Mouse (Mus musculus): ENCODE results near the gene Lbp. TPM values are rescaled to one million over a fixed set of nuclear protein-coding genes. Genes with fewer than 3 reads are reported as not detected.

Lbp gene
- polyA plus RNA-seq, 1 experiment from 2014 or later, result 0.53 TPM

DNA sequence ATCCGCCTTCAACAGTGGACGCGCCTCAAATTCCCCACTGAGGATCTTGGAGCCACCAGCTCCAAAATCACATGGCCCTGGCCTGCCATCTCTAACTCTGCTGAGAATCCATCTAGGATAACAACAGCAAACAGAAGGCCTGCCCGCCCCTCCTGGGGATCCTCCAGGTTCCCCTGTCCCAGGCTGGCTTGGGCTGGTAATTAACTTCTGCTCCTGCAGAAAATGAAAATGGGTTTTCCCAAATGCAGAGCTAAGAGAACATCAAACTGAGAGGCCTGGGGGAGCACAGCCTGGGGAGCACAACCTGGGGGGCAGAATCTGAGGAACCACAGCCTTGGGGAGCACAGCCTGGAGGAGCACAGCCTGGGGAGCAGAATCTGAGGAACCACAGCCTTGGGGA, 26.6 kb upstream of the Lbp start:
- WGBS, result 93% methylated on average over 4 of the region's 4 CpGs

DNA sequence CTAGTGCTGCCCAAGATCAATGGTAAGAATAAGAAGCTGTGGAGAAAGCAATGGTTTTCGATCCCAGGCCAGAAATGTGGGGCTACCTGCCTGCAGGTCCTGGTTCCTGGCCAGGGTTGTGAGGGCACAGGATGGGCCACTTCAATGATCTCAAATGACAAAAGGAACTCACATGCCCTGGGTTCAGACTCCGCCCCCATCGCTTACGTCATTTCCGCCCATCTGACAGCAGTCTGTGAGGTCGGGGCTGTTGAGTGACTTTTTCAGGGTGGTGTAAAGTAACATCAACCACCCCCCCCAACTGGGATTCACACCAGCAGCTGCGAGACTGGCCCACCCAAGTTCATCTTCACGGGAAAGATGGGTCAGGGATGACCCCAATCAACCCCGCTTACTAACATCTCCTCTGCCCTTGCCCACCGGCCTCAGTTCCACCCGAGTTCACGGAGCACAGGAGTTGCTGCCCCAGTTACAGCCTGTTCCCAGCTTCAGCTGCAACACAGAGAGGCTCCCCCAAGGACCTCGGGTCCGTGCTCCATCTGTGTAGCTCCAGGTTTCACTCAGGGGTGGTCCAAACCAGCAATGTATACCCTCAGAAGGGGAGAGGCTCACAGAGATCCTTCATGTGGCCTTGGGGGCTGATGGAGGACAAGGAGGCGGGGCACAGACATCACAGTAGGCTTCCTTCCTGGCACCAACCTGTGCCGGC, 24.6 kb upstream of the Lbp start:
- no peaks in the 10 kb centered on the region for H3K4me1 ChIP-seq
- no peak overlapping the region for H3K27ac ChIP-seq
- H3K4me3 ChIP-seq, result no peak overlapping the region
- no peak for ATAC-seq
- H3K27me3 ChIP-seq, result no peaks in the 10 kb centered on the region
- H3K4me2 ChIP-seq, result no peak overlapping the region
- H3K9ac ChIP-seq, result no peak overlapping the region
- H3K9me3 ChIP-seq (replicated peaks), result no peaks in the 10 kb centered on the region
- H3K36me3 ChIP-seq (ENCODE audit: poor library complexity, severe bottlenecking), result no peaks in the 10 kb centered on the region
- 76% methylated on average over 16 of the region's 16 CpGs for WGBS

More for the DNA sequence above, 26.6 kb upstream of the Lbp start:
- Histone ChIP-seq H3K4me1 (no peaks in the 10 kb centered on the region), H3K36me3 (ENCODE audit: poor library complexity, severe bottlenecking) (no peaks in the 10 kb centered on the region), H3K4me3 (no peak overlapping the region), H3K9ac (no peak overlapping the region), H3K4me2 (no peak overlapping the region), H3K9me3 (replicated peaks) (no peaks in the 10 kb centered on the region), H3K27ac (no peak overlapping the region), H3K27me3 (no peaks in the 10 kb centered on the region)
- ATAC-seq, result no peak

GRCm38 (mm10) chr2:158283136-158283535, 23.2 kb upstream of the Lbp start:
- ATAC-seq, result no peak
- WGBS, result 80% methylated on average over 7 of the region's 7 CpGs
- Histone ChIP-seq H3K27ac (no peak overlapping the region), H3K4me3 (no peak overlapping the region), H3K9ac (no peak overlapping the region), H3K4me2 (no peak overlapping the region), H3K4me1 (no peaks in the 10 kb centered on the region), H3K27me3 (no peaks in the 10 kb centered on the region), H3K36me3 (ENCODE audit: poor library complexity, severe bottlenecking) (no peaks in the 10 kb centered on the region), H3K9me3 (replicated peaks) (no peaks in the 10 kb centered on the region)

DNA sequence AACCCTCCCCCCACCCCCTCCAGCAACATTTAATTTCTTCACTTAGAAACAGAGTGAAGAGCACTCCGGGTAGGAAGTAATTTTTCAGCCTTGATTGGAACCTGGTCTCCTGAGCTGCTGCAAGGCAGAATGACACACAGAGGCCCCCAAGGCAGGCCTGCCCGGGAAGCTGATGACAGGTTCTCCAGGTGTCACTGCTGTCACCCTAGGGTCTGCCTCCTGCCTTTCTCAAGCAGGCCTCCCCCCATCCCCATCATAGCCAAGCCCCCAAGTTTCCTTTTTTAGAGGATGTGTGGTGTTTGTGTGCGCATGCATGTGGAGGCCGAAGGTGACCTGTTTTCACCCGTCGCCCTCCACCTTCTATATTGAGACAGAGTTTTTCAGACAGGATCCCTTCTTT, 22.5 kb upstream of the Lbp start:
- H3K36me3 ChIP-seq (ENCODE audit: poor library complexity, severe bottlenecking), result no peaks in the 10 kb centered on the region
- H3K27ac ChIP-seq, result no peak overlapping the region
- H3K4me3 ChIP-seq, result no peak overlapping the region
- WGBS, result 94% methylated on average over 6 of the region's 6 CpGs
- no peaks in the 10 kb centered on the region for H3K27me3 ChIP-seq
- ATAC-seq, result no peak
- H3K4me1 ChIP-seq, result no peaks in the 10 kb centered on the region
- no peaks in the 10 kb centered on the region for H3K9me3 ChIP-seq (replicated peaks)
- H3K9ac ChIP-seq, result no peak overlapping the region
- no peak overlapping the region for H3K4me2 ChIP-seq

DNA sequence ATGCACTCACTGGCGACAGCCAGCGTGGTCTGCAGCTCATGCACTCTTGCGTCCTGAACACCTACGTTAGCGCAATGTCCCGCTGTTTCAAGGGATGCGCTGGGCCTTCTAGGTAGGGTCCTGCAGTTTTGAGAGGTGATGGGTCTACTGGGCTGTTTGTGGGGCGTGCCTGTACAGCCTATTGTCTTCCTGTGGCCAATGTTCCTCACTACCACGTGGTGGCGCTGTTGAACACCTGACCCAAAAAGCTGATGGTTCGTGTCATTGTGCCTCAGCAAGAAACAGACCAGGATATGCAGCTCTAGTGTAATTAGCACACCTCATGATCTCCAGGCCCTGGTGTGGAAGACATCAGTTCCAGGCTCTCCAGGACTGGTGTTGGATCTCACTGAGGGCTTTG, 21.7 kb upstream of the Lbp start:
- Histone ChIP-seq H3K27me3 (no peaks in the 10 kb centered on the region), H3K9me3 (replicated peaks) (no peaks in the 10 kb centered on the region), H3K4me2 (no peak overlapping the region), H3K27ac (no peak overlapping the region), H3K36me3 (ENCODE audit: poor library complexity, severe bottlenecking) (no peaks in the 10 kb centered on the region), H3K9ac (no peak overlapping the region), H3K4me1 (no peaks in the 10 kb centered on the region), H3K4me3 (no peak overlapping the region)
- 16% methylated on average over 11 of the region's 11 CpGs for WGBS
- 0 out of 2 replicates have a peak, but pooled peaks have one; percentile 38 for ATAC-seq

DNA sequence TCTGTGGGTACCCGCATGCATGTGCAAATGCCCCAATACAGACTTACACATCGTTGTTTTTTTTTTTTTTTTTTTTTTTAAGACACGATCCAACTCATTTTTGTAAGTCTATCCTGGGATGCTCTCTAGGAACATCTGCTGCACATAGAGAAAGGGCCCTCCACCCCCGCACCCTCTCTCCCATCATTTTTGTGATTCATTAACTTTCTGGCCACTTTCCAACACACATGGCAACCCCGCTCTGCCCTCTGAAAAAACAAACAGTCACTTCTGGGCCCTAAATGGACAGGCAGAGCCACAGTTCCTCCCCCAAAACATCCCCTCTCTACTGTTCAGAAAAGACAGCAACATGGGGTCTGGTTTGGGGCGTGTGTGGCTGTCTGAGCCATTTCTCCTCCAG, 20.6 kb upstream of the Lbp start:
- Histone ChIP-seq H3K9me3 (replicated peaks) (no peaks in the 10 kb centered on the region), H3K27ac (no peak overlapping the region), H3K4me1 (no peaks in the 10 kb centered on the region), H3K36me3 (ENCODE audit: poor library complexity, severe bottlenecking) (no peaks in the 10 kb centered on the region), H3K4me3 (no peak overlapping the region), H3K27me3 (no peaks in the 10 kb centered on the region), H3K9ac (no peak overlapping the region), H3K4me2 (no peak overlapping the region)
- ATAC-seq, result no peak
- WGBS, result 69% methylated on average over 6 of the region's 6 CpGs

GRCm38 (mm10) chr2:158295700-158296099, 10.6 kb upstream of the Lbp start:
- Histone ChIP-seq H3K36me3 (ENCODE audit: poor library complexity, severe bottlenecking) (no peaks in the 10 kb centered on the region), H3K27me3 (no peaks in the 10 kb centered on the region), H3K27ac (no peak overlapping the region), H3K9ac (no peak overlapping the region), H3K4me1 (peaks cover 12% of the 10 kb centered on the region), H3K9me3 (replicated peaks) (no peaks in the 10 kb centered on the region), H3K4me2 (no peak overlapping the region), H3K4me3 (no peak overlapping the region)
- 56% methylated on average over 9 of the region's 9 CpGs for WGBS
- ATAC-seq, result no peak

- H3K9me3 ChIP-seq (replicated peaks), result no peaks in the 10 kb centered on the region
- peaks cover 12% of the 10 kb centered on the region for H3K4me1 ChIP-seq
- no peak overlapping the region; the same call in 1 of the 2 replicates for H3K27ac ChIP-seq
- H3K27me3 ChIP-seq, result no peaks in the 10 kb centered on the region
- no peak overlapping the region for H3K9ac ChIP-seq
- no peak for ATAC-seq
- no peaks in the 10 kb centered on the region for H3K36me3 ChIP-seq (ENCODE audit: poor library complexity, severe bottlenecking)
- H3K4me2 ChIP-seq, result no peak overlapping the region
- no peak overlapping the region for H3K4me3 ChIP-seq
- WGBS, result 71% methylated on average over 3 of the region's 3 CpGs
These were observed 7.1 kb upstream of the Lbp start for GRCm38 (mm10) chr2:158299203-158299602.

- H3K9ac ChIP-seq, result no peak overlapping the region
- H3K36me3 ChIP-seq (ENCODE audit: poor library complexity, severe bottlenecking), result no peaks in the 10 kb centered on the region
- H3K27me3 ChIP-seq, result no peaks in the 10 kb centered on the region
- H3K4me3 ChIP-seq, result no peak overlapping the region
- WGBS, result 48% methylated on average over 4 of the region's 4 CpGs
- H3K4me1 ChIP-seq, result peaks cover 12% of the 10 kb centered on the region
- ATAC-seq, result no peak
- no peak overlapping the region for H3K4me2 ChIP-seq
- H3K9me3 ChIP-seq (replicated peaks), result no peaks in the 10 kb centered on the region
- H3K27ac ChIP-seq, result no peak overlapping the region
These were observed 6.6 kb upstream of the Lbp start for GRCm38 (mm10) chr2:158299731-158300130.

DNA sequence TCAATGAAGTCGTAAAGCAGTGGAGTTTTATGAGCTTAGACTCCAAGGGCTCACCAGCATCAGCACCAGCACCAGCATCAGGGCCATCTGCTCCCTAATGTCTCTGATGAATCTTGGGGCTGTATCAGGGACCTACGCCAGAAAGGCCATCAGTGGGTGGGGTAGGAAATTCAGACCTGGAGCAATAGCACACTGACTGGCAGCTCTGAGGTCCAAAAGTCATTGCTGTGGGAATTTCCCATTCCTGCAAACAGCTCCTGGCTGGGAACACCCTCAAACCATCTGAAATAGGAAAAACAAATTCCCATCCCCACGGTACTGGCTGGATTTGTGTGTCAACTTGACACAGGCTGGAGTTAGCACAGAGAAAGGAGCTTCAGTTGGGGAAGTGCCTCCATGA, 3.5 kb upstream of the Lbp start:
- Histone ChIP-seq H3K36me3 (ENCODE audit: poor library complexity, severe bottlenecking) (no peaks in the 10 kb centered on the region), H3K4me3 (no peak overlapping the region), H3K4me2 (no peak overlapping the region), H3K9ac (no peak overlapping the region), H3K27ac (no peak overlapping the region), H3K9me3 (replicated peaks) (no peaks in the 10 kb centered on the region), H3K4me1 (peaks cover 9% of the 10 kb centered on the region; the same call in 1 of the 2 replicates), H3K27me3 (no peaks in the 10 kb centered on the region)
- ATAC-seq, result no peak
- WGBS, result 82% methylated on average over 3 of the region's 3 CpGs

DNA sequence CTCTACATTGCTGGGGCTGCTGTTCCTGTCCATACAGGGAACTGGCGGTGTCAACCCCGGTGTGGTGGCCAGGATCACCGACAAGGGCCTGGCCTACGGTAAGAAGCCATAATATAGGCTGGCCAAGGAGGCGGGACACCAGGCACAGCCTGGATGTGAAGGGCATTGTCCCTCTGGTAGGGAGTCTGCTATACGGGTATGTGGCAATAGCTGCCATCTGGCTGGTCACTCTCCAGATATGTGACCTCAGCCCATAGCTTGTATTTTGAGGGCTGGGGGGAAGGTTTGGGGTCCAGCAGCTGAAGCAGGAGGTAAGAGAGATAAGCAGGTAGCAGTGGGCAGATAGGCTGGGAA, 380 bp downstream of the Lbp start:
- Histone ChIP-seq H3K4me1 (no peaks in the 10 kb centered on the region), H3K4me3 (no peak overlapping the region), H3K4me2 (no peak overlapping the region), H3K27ac (no peak overlapping the region), H3K27me3 (no peaks in the 10 kb centered on the region), H3K9me3 (replicated peaks) (no peaks in the 10 kb centered on the region), H3K36me3 (ENCODE audit: poor library complexity, severe bottlenecking) (no peaks in the 10 kb centered on the region), H3K9ac (no peak overlapping the region)
- no peak for ATAC-seq
- WGBS, result 43% methylated on average over 6 of the region's 6 CpGs

DNA sequence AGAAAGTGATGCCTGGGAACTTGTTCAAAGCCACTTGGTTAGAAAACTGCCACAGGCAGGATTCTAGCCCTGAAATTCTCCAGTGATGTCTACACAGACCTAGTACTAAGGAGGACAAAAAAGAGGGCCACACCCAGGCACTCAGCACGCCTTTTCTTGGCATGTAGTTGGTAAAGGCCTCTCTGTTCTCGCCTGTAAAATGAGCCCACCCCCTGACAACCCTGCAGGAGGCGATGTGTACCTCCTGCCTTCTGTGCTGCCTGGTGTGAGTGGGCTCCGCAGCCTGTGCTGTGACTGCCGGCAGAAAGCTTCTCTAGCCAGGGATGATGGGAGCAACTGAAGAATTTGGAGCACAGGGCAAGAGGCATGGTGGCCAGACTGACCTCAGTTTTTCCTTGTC, 2.0 kb downstream of the Lbp start:
- H3K27ac ChIP-seq, result no peak overlapping the region; the same call in 1 of the 2 replicates
- 51% methylated on average over 5 of the region's 5 CpGs for WGBS
- no peak for ATAC-seq

DNA sequence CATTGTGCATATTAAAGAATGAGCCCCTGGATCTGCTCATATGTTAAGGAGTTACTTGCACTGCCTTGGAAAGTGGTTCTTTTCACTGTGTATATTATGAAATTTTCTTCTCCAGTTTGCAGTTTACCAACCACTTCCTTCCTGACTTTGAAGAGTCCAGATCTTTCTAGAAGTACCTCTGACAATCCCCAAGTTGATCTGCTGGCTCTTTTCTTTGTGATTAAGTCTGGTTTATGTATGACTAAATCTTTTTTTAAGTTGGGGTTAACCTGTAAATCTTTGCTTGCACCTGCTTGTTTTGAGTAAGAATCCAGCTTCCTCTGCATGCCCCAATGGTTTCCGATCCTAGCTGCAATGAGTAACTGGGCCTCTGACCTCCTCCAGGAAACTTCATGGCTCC, 6.8 kb downstream of the Lbp start:
- 91% methylated on average over 1 of the region's 1 CpGs for WGBS
- Histone ChIP-seq H3K4me1 (peaks cover 5% of the 10 kb centered on the region), H3K9ac (no peak overlapping the region), H3K36me3 (ENCODE audit: poor library complexity, severe bottlenecking) (no peaks in the 10 kb centered on the region), H3K4me2 (no peak overlapping the region), H3K27ac (no peak overlapping the region), H3K4me3 (no peak overlapping the region), H3K27me3 (no peaks in the 10 kb centered on the region), H3K9me3 (replicated peaks) (no peaks in the 10 kb centered on the region)
- no peak for ATAC-seq

More for the DNA sequence above, 2.0 kb downstream of the Lbp start:
- H3K9me3 ChIP-seq (replicated peaks), result no peaks in the 10 kb centered on the region
- H3K4me1 ChIP-seq, result no peaks in the 10 kb centered on the region
- no peaks in the 10 kb centered on the region for H3K27me3 ChIP-seq
- no peak overlapping the region for H3K9ac ChIP-seq
- no peak overlapping the region for H3K4me2 ChIP-seq
- H3K36me3 ChIP-seq (ENCODE audit: poor library complexity, severe bottlenecking), result no peaks in the 10 kb centered on the region
- H3K4me3 ChIP-seq, result no peak overlapping the region
